Mouse (Mus musculus): Measurements from ENCODE around the gene Nusap1.
"Not testable (repeated sequence)": the region's sequence is repeated elsewhere in the genome, so short reads cannot be mapped to it uniquely, and the experiment has no call there.

Nusap1 gene

GRCm38 (mm10) chr2:119618199-119618982 lies at the start of gene Nusap1, which contains the start of gene Oip5:
Nusap1 (plus strand) TSS chr2:119618298.
Oip5 (minus strand) TSS chr2:119618469.
- DNase-seq, result peak; percentile 99

GRCm38 (mm10) chr2:119572471-119572870 lies 45.6 kb upstream of the Nusap1 start:
- no peak for DNase-seq

- no peak for DNase-seq
Measured at GRCm38 (mm10) chr2:119581571-119581970, 36.5 kb upstream of the Nusap1 start.

- no peak for DNase-seq
Measured at GRCm38 (mm10) chr2:119583439-119583838, 34.7 kb upstream of the Nusap1 start.

- DNase-seq, result no peak
Measured at GRCm38 (mm10) chr2:119584282-119584681, 33.8 kb upstream of the Nusap1 start.

- DNase-seq, result peak; percentile 75
Measured at GRCm38 (mm10) chr2:119587383-119587782, 30.7 kb upstream of the Nusap1 start.

GRCm38 (mm10) chr2:119591247-119591646 lies 26.9 kb upstream of the Nusap1 start:
- DNase-seq, result peak; percentile 23

GRCm38 (mm10) chr2:119593765-119594112 lies 24.4 kb upstream of the Nusap1 start:
- no peak for DNase-seq

- peak; percentile 98 for DNase-seq
Measured at GRCm38 (mm10) chr2:119594113-119594981, 23.8 kb upstream of the Nusap1 start.

GRCm38 (mm10) chr2:119595308-119595707 lies 22.8 kb upstream of the Nusap1 start:
- no peak for DNase-seq

- DNase-seq, result no peak
Measured at GRCm38 (mm10) chr2:119596781-119597330, 21.2 kb upstream of the Nusap1 start.

- no peak for DNase-seq
Measured at GRCm38 (mm10) chr2:119601027-119601426, 17.1 kb upstream of the Nusap1 start.

- not testable (repeated sequence) for DNase-seq
Measured at GRCm38 (mm10) chr2:119601575-119601974, 16.5 kb upstream of the Nusap1 start.

- no peak for DNase-seq
Measured at GRCm38 (mm10) chr2:119602488-119602887, 15.6 kb upstream of the Nusap1 start.

- no peak for DNase-seq
Measured at GRCm38 (mm10) chr2:119603909-119604308, 14.2 kb upstream of the Nusap1 start.

GRCm38 (mm10) chr2:119605361-119605973 lies 12.6 kb upstream of the Nusap1 start:
- no peak for DNase-seq

- DNase-seq, result no peak
Measured at GRCm38 (mm10) chr2:119607023-119607422, 11.1 kb upstream of the Nusap1 start.

GRCm38 (mm10) chr2:119617841-119618198 lies 278 bp upstream of the Nusap1 start:
- DNase-seq, result no peak

GRCm38 (mm10) chr2:119619002-119619401 lies 904 bp downstream of the Nusap1 start:
- not testable (repeated sequence) for DNase-seq

- DNase-seq, result no peak
Measured at GRCm38 (mm10) chr2:119621302-119621701, 3.2 kb downstream of the Nusap1 start.

GRCm38 (mm10) chr2:119636781-119637180 lies 18.7 kb downstream of the Nusap1 start:
- DNase-seq, result peak; percentile 37

- no peak for DNase-seq
Measured at GRCm38 (mm10) chr2:119641214-119641912, 23.3 kb downstream of the Nusap1 start.

Measured in retina, postnatal 1 day (tissue).